Mouse (Mus musculus) embryonic fibroblast, embryonic 13.5 days (primary cell): ENCODE measurements around the gene Sacs.

Experiments used
- CTCF ChIP-seq: IDR thresholded peaks from 2 replicates; pipeline ENCODE4 v1.5.1; 2011; ENCODE audit warnings: mild to moderate bottlenecking, control low read depth, low read length, moderate library complexity, borderline replicate concordance; ENCODE audit not compliant: insufficient read depth
- POLR2A ChIP-seq: IDR thresholded peaks from 2 replicates; pipeline ENCODE4 v1.6.1; 2011; ENCODE audit warnings: low read depth, mild to moderate bottlenecking, control low read depth, low read length, moderate library complexity

DNA sequence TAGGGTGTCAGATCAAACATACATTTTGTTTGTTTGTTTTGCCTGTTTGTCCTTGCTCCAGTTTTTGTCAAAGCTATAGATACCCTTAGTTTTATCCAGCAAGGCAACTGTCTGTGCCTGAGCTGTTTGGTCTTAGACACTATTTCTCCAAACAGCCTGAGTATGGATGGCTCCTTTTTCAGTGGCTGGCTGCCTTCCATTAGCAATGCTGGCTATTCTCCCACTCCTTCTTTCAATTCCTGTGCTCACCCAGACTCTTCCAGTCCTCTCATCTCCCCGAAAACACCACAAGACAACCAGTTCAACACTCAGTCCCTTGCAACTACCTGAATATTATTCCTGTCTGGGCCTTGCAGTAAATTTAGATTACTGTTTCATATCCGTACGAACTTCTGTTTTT is 46.2 kb upstream of the Sacs start:
- no peak for TF ChIP-seq POLR2A
- no peak for TF ChIP-seq CTCF
